8 mouse cellular contexts compared by ENCODE assay signal in the genomic region with DNA sequence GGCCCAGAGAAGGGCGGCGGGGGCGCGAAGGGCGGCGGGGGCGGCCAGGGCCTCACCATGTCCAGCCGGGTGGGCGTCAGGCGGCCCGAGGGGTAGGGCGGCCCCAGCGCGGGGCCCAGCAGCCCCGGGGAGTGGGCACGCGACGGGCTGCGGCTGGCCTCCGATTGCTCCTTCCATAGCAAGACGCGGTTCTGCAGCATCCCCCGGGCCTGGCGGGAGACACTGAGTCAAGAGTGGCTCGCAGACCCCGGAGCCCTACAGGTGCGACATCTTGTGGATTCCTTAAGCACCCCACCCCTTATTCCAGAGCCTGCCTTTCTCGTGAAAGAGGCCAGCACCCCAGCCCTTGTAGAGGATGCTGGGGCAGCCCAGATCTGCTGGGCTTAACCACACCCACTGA. TPM values are rescaled to one million over a fixed set of nuclear protein-coding genes. Genes with fewer than 3 reads are reported as not detected.
DNase-seq lines count a peak whose midpoint lies in the region; ATAC-seq lines count a peak whose summit lies in the region.

No protein-coding gene starts in this region.

- under 1% methylated on average over 28 of the region's 28 CpGs for WGBS in heart, embryonic 16.5 days
- WGBS in hindbrain, embryonic 11.5 days = under 1% methylated on average over 28 of the region's 28 CpGs
- under 1% methylated on average over 17 of the region's 28 CpGs for WGBS in midbrain, embryonic 13.5 days

- peak overlapping the region; percentile 15; the same call in 1 of the 2 replicates for H3K27ac ChIP-seq in heart, embryonic 16.5 days (ENCODE audit: low read length)
- H3K27ac ChIP-seq in hindbrain, embryonic 11.5 days (ENCODE audit: low read depth, low read length) = no peak overlapping the region
- no peak overlapping the region for H3K27ac ChIP-seq in midbrain, embryonic 13.5 days

- H3K27me3 ChIP-seq in heart, embryonic 16.5 days (ENCODE audit: control insufficient read depth, insufficient read depth, low read length) = peaks cover 16% of the 10 kb centered on the region
- peaks cover 39% of the 10 kb centered on the region for H3K27me3 ChIP-seq in hindbrain, embryonic 11.5 days (ENCODE audit: control insufficient read depth, insufficient read depth, low read length)
- peaks cover 56% of the 10 kb centered on the region for H3K27me3 ChIP-seq in midbrain, embryonic 13.5 days

- H3K4me2 ChIP-seq in heart, embryonic 16.5 days (ENCODE audit: low read depth, low read length) = peak overlapping the region; percentile 95
- H3K4me2 ChIP-seq in hindbrain, embryonic 11.5 days (replicated peaks; ENCODE audit: low read depth, low read length) = peak overlapping the region; percentile 99
- peak overlapping the region; percentile 96 for H3K4me2 ChIP-seq in midbrain, embryonic 13.5 days (replicated peaks)

- peak overlapping the region; percentile 58 for H3K4me3 ChIP-seq in heart, embryonic 16.5 days (ENCODE audit: low read length)
- H3K4me3 ChIP-seq in hindbrain, embryonic 11.5 days (ENCODE audit: low read depth, low read length) = peak overlapping the region; percentile 60
- peak overlapping the region; percentile 58 for H3K4me3 ChIP-seq in midbrain, embryonic 13.5 days (replicated peaks)

- peak overlapping the region; percentile 74 for H3K9ac ChIP-seq in heart, embryonic 16.5 days (ENCODE audit: low read length)
- H3K9ac ChIP-seq in hindbrain, embryonic 11.5 days (ENCODE audit: low read depth, low read length) = peak overlapping the region; percentile 47; the same call in 1 of the 2 replicates
- H3K9ac ChIP-seq in midbrain, embryonic 13.5 days (replicated peaks) = peak overlapping the region; percentile 65

- DNase-seq in heart, adult 11 months = no peak
- DNase-seq in hindbrain, embryonic 11.5 days (ENCODE audit: low spot score) = peak; percentile 41
- no peak for DNase-seq in B cell, adult 2 months
- no peak for DNase-seq in left cerebral cortex, adult 11 months (ENCODE audit: low spot score)
- no peak for DNase-seq in left cerebral cortex, adult 18-20 months (ENCODE audit: low spot score in 2 of 2)

- peaks cover 10% of the 10 kb centered on the region for H3K4me1 ChIP-seq in heart, embryonic 16.5 days (ENCODE audit: control insufficient read depth, insufficient read depth, low read length)
- H3K4me1 ChIP-seq in hindbrain, embryonic 11.5 days (replicated peaks; ENCODE audit: control insufficient read depth, insufficient read depth, low read length) = no peaks in the 10 kb centered on the region; the same call in none of the 2 replicates
- H3K4me1 ChIP-seq in midbrain, embryonic 13.5 days (replicated peaks) = peaks cover 19% of the 10 kb centered on the region

- peak; percentile 26; the same call in 1 of the 2 replicates for ATAC-seq in heart, embryonic 16.5 days (replicated peaks; ENCODE audit: extremely low read depth, insufficient read depth, low FRiP score)
- 0 out of 2 replicates have a peak, but pooled peaks have one; percentile 33 for ATAC-seq in common myeloid progenitor, adult 5-6 weeks (replicated peaks; ENCODE audit: low read depth, poor library complexity, severe bottlenecking)
- peak; percentile 65 for ATAC-seq in hindbrain, embryonic 11.5 days (ENCODE audit: low FRiP score)
- ATAC-seq in midbrain, embryonic 13.5 days = peak; percentile 72

- no peaks in the 10 kb centered on the region for H3K9me3 ChIP-seq in heart, embryonic 16.5 days (replicated peaks; ENCODE audit: control insufficient read depth, low read length)
- H3K9me3 ChIP-seq in hindbrain, embryonic 11.5 days (ENCODE audit: control insufficient read depth, low read length) = no peaks in the 10 kb centered on the region
- no peaks in the 10 kb centered on the region for H3K9me3 ChIP-seq in midbrain, embryonic 13.5 days

- H3K36me3 ChIP-seq in heart, embryonic 16.5 days (ENCODE audit: control insufficient read depth, insufficient read depth) = no peaks in the 10 kb centered on the region
- no peaks in the 10 kb centered on the region for H3K36me3 ChIP-seq in hindbrain, embryonic 11.5 days (ENCODE audit: control insufficient read depth, insufficient read depth, low read length)
- no peaks in the 10 kb centered on the region for H3K36me3 ChIP-seq in midbrain, embryonic 13.5 days

RNA-seq across cellular contexts. Expression of a gene that starts 7.2 kb away (rescaled TPM):
- polyA plus RNA-seq in heart, embryonic 16.5 days (2015; fragmentation: Nextera tagmentation; extraction: Ambion mirVana) = 0.47 and 0.95 TPM in 2 replicates
- total RNA-seq in common myeloid progenitor, adult 5-6 weeks (2017) = not detected in 2 replicates
- 0.26 TPM in 1 of 2 replicates, not detected in the other for polyA plus RNA-seq in hindbrain, embryonic 11.5 days (2014; fragmentation: Nextera tagmentation; extraction: Ambion mirVana)
- 0.22 and 0.23 TPM in 2 replicates for polyA plus RNA-seq in midbrain, embryonic 13.5 days (2015; fragmentation: Nextera tagmentation; extraction: Ambion mirVana)
- total RNA-seq in left cerebral cortex, adult 18-20 months (2021) = not detected

RNA-seq across cellular contexts. Expression of a gene that starts 23.6 kb away (rescaled TPM):
- 14.2 and 17.3 TPM in 2 replicates for polyA plus RNA-seq in heart, embryonic 16.5 days (2015; fragmentation: Nextera tagmentation; extraction: Ambion mirVana)
- total RNA-seq in common myeloid progenitor, adult 5-6 weeks (2017) = not detected in 2 replicates
- polyA plus RNA-seq in hindbrain, embryonic 11.5 days (2014; fragmentation: Nextera tagmentation; extraction: Ambion mirVana) = 1.4 and 1.5 TPM in 2 replicates
- polyA plus RNA-seq in midbrain, embryonic 13.5 days (2015; fragmentation: Nextera tagmentation; extraction: Ambion mirVana) = 0.72 and 1.4 TPM in 2 replicates
- 1 to 10 TPM; 3.1 to 4.9 TPM for total RNA-seq in left cerebral cortex, adult 18-20 months (2021)

RNA-seq across cellular contexts. Expression of a gene that starts 32.6 kb away (rescaled TPM):
- polyA plus RNA-seq in heart, embryonic 16.5 days (2015; fragmentation: Nextera tagmentation; extraction: Ambion mirVana) = 0.63 and 0.67 TPM in 2 replicates
- not detected in 2 replicates for total RNA-seq in common myeloid progenitor, adult 5-6 weeks (2017)
- 0.35 and 0.68 TPM in 2 replicates for polyA plus RNA-seq in hindbrain, embryonic 11.5 days (2014; fragmentation: Nextera tagmentation; extraction: Ambion mirVana)
- 0.88 and 1.0 TPM in 2 replicates for polyA plus RNA-seq in midbrain, embryonic 13.5 days (2015; fragmentation: Nextera tagmentation; extraction: Ambion mirVana)
- total RNA-seq in left cerebral cortex, adult 18-20 months (2021) = under 1 TPM; 0.16 to 0.42 TPM

RNA-seq across cellular contexts. Expression of a gene that starts 32.8 kb away (rescaled TPM):
- polyA plus RNA-seq in heart, embryonic 16.5 days (2015; fragmentation: Nextera tagmentation; extraction: Ambion mirVana) = 36.5 and 37.9 TPM in 2 replicates
- total RNA-seq in common myeloid progenitor, adult 5-6 weeks (2017) = 11.3 and 13.0 TPM in 2 replicates
- polyA plus RNA-seq in hindbrain, embryonic 11.5 days (2014; fragmentation: Nextera tagmentation; extraction: Ambion mirVana) = 23.5 and 28.0 TPM in 2 replicates
- 82.2 and 86.8 TPM in 2 replicates for polyA plus RNA-seq in midbrain, embryonic 13.5 days (2015; fragmentation: Nextera tagmentation; extraction: Ambion mirVana)
- 10 to 100 TPM; 47.1 to 54.0 TPM for total RNA-seq in left cerebral cortex, adult 18-20 months (2021)
